Mouse (Mus musculus) liver, embryonic 16.5 days (tissue): ENCODE measurements around the gene Hdac10. TPM values are rescaled to one million over a fixed set of nuclear protein-coding genes. Genes with fewer than 3 reads are reported as not detected.

Source experiments
- ATAC-seq: fragments of 200-750 bp; cut with Nextera tagmentation; 2 replicates; pipeline ENCODE4 v1.8.0; 2017; ENCODE audit warnings: low read depth, mild to moderate bottlenecking, moderate number of reproducible peaks, moderate library complexity
- H3K27ac ChIP-seq: fragments of 300-500 bp; sonication (generic); 2 replicates; pipeline ENCODE4 v1.5.1; 2014; ENCODE audit warnings: mild to moderate bottlenecking, low read length
- H3K27me3 ChIP-seq: fragments of 300-500 bp; sonication (generic); 2 replicates; pipeline ENCODE4 v1.6.1; 2014; ENCODE audit warnings: low read depth, low read length, mixed read lengths; ENCODE audit not compliant: control insufficient read depth, insufficient read depth
- H3K36me3 ChIP-seq: fragments of 300-500 bp; sonication (generic); 2 replicates; pipeline ENCODE4 v1.6.1; 2014; ENCODE audit warnings: mild to moderate bottlenecking; ENCODE audit not compliant: control insufficient read depth, insufficient read depth
- H3K4me1 ChIP-seq: fragments of 300-500 bp; sonication (generic); 2 replicates; pipeline ENCODE4 v1.6.1; 2014; ENCODE audit warnings: low read depth, low read length, mixed read lengths; ENCODE audit not compliant: control insufficient read depth
- H3K4me2 ChIP-seq: fragments of 300-500 bp; sonication (generic); 2 replicates; pipeline ENCODE4 v1.6.1; 2014; ENCODE audit warnings: low read depth, low read length, mixed read lengths
- H3K4me3 ChIP-seq: fragments of 300-500 bp; sonication (generic); 2 replicates; pipeline ENCODE4 v1.5.1; 2014; ENCODE audit warnings: low read depth, mild to moderate bottlenecking, low read length
- H3K9ac ChIP-seq: fragments of 300-500 bp; sonication (generic); 2 replicates; pipeline ENCODE4 v1.6.1; 2014; ENCODE audit warnings: low read depth, low read length
- H3K9me3 ChIP-seq: fragments of 300-500 bp; sonication (generic); replicated peaks from 2 replicates; pipeline ENCODE4 v1.6.1; 2016; ENCODE audit warnings: low read length; ENCODE audit not compliant: control insufficient read depth
- WGBS: fragments of 180-500 bp; shearing (Covaris S2); extraction: QIAGEN DNeasy Blood & Tissue Kit; methylation state at CpG from one replicate; pipeline ENCODE4 v1.1.7; 2014; ENCODE audit not compliant: insufficient replicate concordance; 5-methylcytosine and 5-hydroxymethylcytosine counted together
- polyA plus RNA-seq: library from polyadenylated mRNA; unstranded; fragments of >200 nt; fragmentation: Nextera tagmentation; extraction: Ambion mirVana; gene quantifications from 2 replicates; pipeline ENCODE4 v1.2.1, GENCODE M21; 2015

The Hdac10 gene
- polyA plus RNA-seq, 1 experiment from 2014 or later = 9.7 TPM

DNA sequence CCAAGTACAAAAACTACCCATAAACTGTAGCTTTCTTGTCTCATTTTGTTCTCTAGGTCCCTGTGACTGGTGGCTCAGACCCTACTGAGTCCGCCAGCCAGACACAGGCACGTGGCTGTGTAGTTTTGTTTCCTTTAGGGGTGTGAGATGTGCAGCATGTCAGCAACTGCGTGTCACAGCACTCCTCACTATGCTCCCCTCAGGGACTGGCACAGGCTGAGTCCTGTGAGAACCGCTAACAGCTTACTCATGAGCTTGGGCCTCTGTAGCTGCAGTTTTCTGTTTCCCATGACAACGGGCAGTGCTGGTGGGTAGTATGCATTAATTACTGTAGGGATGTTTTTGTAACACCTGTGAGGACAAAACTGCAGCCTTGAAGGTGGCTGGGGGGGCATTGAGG, 36.3 kb downstream of the Hdac10 start:
- no peak for ATAC-seq
- peaks cover 23% of the 10 kb centered on the region for H3K36me3 ChIP-seq
- H3K27me3 ChIP-seq = no peaks in the 10 kb centered on the region
- H3K4me2 ChIP-seq = no peak overlapping the region
- no peak overlapping the region for H3K9ac ChIP-seq
- H3K27ac ChIP-seq = no peak overlapping the region
- peaks cover 19% of the 10 kb centered on the region for H3K4me1 ChIP-seq
- H3K4me3 ChIP-seq = no peak overlapping the region
- H3K9me3 ChIP-seq = no peaks in the 10 kb centered on the region
- 75% methylated on average over 5 of the region's 5 CpGs for WGBS

DNA sequence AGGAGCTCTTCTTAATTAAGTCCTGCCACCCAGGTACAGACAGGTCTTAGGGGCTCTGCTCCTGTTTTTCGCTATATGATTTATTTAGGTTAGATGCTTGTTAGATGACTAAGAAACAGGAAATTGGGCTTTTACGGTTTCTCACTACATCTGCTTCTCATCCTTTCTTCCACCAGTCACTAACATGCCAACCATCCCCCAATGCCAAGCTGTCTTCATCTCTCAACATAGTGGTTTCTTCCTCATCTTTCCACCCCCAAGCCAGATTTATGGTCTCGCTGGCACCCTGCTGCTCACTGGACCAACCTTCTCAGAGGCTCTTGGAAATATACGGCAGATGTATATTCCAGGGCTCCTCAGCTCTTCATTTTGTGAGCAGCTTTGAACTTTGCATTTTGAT, 37.8 kb downstream of the Hdac10 start:
- no peak for ATAC-seq
- Histone ChIP-seq H3K4me3 (no peak overlapping the region), H3K4me2 (0 out of 2 replicates have a peak overlapping the region, but pooled peaks have one; percentile 94), H3K4me1 (peaks cover 19% of the 10 kb centered on the region), H3K27me3 (no peaks in the 10 kb centered on the region), H3K9ac (no peak overlapping the region), H3K9me3 (no peaks in the 10 kb centered on the region), H3K27ac (no peak overlapping the region), H3K36me3 (peaks cover 12% of the 10 kb centered on the region)
- 80% methylated on average over 4 of the region's 4 CpGs for WGBS

DNA sequence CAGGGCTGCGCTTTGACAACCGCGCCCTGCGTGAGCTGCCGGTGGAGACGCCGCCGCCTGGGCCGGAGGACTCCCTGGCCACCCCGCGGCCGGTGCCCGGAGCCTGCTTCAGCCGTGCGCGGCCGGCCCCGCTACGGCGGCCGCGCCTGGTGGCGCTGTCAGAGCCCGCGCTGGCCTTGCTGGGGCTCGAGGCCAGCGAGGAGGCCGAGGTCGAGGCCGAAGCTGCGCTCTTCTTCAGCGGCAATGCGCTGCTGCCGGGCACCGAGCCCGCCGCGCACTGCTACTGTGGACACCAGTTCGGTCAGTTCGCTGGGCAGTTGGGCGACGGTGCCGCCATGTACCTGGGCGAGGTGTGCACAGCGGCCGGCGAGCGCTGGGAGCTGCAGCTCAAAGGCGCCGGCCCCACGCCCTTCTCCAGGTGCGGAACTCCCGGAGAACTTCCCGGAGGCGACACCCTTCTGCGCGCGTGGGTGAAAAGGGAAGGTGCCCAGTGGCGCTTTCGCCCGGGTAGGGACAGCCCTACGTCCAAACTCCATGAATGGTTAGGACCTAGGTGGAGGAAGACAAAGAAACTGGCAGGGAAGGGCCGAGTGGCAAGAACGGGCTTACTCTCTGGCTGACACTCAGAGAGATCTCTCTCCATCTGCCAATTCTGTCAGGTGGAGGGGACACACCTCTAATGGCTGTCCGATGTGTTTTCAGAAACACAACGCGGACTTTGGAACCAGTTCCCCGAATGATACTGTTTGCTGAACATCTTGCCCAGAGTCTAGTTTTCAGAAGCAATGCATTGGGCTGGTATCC, 39.0 kb downstream of the Hdac10 start:
- no peaks in the 10 kb centered on the region for H3K9me3 ChIP-seq
- peak overlapping the region; percentile 95 for H3K9ac ChIP-seq
- H3K36me3 ChIP-seq = peaks cover 5% of the 10 kb centered on the region
- H3K4me3 ChIP-seq = peak overlapping the region; percentile 90
- H3K4me2 ChIP-seq = peak overlapping the region; percentile 94
- WGBS = 1% methylated on average over 68 of the region's 68 CpGs
- H3K27me3 ChIP-seq = no peaks in the 10 kb centered on the region
- H3K27ac ChIP-seq = peak overlapping the region; percentile 86
- peaks cover 19% of the 10 kb centered on the region for H3K4me1 ChIP-seq
- ATAC-seq = peak; percentile 62

DNA sequence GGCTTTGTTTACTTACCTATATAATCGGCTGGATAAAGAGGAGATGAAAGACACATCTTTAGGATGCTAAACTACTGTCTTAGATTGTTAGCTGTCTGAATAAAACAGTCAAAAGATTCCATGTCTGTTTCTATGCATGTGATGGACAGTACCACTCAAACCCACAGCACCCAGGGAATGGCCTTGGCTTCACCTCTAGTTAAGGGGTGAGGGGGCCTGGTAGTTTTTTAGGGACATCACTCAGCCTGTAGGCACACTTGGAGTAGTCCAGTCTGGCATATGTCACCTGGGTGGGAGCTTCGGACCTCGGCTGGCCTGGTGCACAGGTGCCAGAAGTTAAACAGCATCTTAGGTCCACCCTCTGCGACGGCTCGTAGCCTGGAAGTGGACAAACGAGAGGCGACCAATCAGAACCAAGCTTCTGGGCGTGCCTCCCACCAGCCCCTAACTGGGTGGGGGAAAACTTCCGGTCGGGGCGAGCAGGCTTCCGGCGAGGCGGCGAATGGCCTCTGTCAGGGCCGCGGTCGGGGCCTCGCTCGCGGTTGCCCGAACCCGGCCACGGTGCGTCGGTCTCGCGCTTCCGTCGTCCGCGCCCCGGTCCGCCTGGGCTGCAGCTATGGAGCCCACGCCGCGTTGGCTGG, 39.8 kb downstream of the Hdac10 start, which contains the start of gene Selenoo:
Gene Selenoo (plus strand): TSS at position 478 of the 641 bp plus-strand sequence.
- WGBS = 2% methylated on average over 38 of the region's 38 CpGs
- Histone ChIP-seq H3K4me2 (peak within 1 kb of the TSS; percentile 94), H3K9me3 (no peaks in the 10 kb centered on the region), H3K4me1 (peaks cover 19% of the 10 kb centered on the region), H3K4me3 (peak within 1 kb of the TSS; percentile 90), H3K9ac (peak within 1 kb of the TSS; percentile 95), H3K27ac (peak within 1 kb of the TSS; percentile 86), H3K27me3 (no peaks in the 10 kb centered on the region), H3K36me3 (peaks cover 4% of the 10 kb centered on the region; the same call in 1 of the 2 replicates)
- ATAC-seq = peak; percentile 92

DNA sequence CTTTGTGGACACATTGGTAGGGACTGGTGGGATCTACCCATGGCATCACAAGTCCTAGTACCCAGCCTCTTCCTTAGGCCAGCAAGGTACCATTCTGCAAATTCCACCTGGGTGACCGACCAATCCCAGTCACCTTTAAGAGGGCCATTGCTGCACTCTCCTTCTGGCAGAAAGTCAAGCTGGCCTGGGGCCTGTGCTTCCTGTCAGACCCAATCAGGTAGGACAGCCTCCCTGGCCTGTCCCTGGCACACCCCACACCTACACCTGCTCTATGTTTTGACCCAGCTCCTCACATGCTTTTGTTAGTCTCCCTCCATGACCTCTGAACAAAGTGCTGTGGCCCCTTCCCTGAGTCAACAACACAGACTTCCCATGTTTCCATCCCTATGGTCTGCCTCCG, 43.7 kb downstream of the Hdac10 start:
- Histone ChIP-seq H3K4me3 (no peak overlapping the region), H3K27me3 (no peaks in the 10 kb centered on the region), H3K4me2 (no peak overlapping the region), H3K9ac (no peak overlapping the region), H3K36me3 (peaks cover 4% of the 10 kb centered on the region; the same call in 1 of the 2 replicates), H3K27ac (no peak overlapping the region), H3K4me1 (peaks cover 9% of the 10 kb centered on the region), H3K9me3 (no peaks in the 10 kb centered on the region)
- no peak for ATAC-seq
- 75% methylated on average over 2 of the region's 2 CpGs for WGBS

DNA sequence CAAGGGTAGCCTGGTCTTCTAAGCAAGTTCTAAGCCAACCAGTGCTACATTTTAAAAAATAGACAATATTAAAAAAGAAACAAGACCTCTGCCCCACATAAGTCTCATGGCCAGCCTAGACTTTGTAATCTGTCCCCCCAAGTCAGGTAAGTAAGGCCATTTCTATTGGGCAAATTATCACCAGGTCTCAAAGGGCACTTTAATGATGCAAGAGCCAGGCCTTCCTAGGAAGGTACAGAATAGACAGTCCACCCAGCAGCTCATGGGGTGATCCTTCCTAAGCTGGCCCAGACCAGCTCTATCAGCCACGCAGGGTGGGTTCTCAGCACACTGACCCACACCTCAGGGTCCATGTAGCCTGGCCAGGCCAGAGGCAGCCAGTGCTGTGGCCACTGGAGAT, 44.6 kb downstream of the Hdac10 start:
- Histone ChIP-seq H3K4me3 (no peak overlapping the region), H3K27ac (no peak overlapping the region), H3K9ac (no peak overlapping the region), H3K27me3 (no peaks in the 10 kb centered on the region), H3K4me2 (no peak overlapping the region), H3K36me3 (peaks cover 4% of the 10 kb centered on the region; the same call in 1 of the 2 replicates), H3K4me1 (peaks cover 6% of the 10 kb centered on the region), H3K9me3 (no peaks in the 10 kb centered on the region)
- 71% methylated on average over 1 of the region's 1 CpGs for WGBS
- ATAC-seq = peak; percentile 26; the same call in 1 of the 2 replicates

DNA sequence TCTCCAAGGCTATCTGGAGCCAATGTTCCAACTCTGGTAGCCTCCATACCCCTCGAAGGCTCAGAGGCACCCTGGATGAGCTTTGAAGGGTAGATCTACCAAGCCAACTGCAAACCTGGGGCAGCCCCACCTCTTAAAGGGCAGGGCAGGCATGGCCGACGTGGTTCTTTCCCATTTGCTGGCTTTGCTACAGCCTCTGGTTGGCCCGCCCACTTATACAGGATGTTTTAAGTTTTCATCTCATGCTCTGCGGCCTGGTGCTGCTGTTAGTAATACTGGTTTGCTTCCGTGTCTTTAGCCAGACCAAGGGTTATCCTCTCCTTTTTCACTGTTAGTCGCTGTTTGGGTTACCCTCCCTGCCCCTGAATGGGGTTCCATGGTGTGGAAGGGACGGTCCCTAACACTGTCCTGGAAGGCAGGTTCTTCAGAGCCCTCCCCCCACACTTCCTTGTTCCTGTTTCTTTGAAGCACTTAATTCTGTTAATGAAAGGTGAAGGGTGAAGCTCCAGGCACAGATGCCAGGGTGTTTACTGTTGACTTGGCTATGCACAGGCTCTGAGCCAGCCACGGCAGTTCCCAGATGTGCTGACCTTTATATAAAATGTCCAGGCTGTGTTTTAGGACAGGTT, 50.2 kb downstream of the Hdac10 start:
- Histone ChIP-seq H3K27ac (no peak overlapping the region), H3K36me3 (peaks cover 4% of the 10 kb centered on the region; the same call in 1 of the 2 replicates), H3K4me1 (peaks cover 24% of the 10 kb centered on the region), H3K9me3 (no peaks in the 10 kb centered on the region), H3K4me3 (peak overlapping the region; percentile 45), H3K9ac (peak overlapping the region; percentile 40), H3K4me2 (peak overlapping the region; percentile 95), H3K27me3 (no peaks in the 10 kb centered on the region)
- 20% methylated on average over 9 of the region's 9 CpGs for WGBS
- ATAC-seq = peak; percentile 39; the same call in 1 of the 2 replicates

DNA sequence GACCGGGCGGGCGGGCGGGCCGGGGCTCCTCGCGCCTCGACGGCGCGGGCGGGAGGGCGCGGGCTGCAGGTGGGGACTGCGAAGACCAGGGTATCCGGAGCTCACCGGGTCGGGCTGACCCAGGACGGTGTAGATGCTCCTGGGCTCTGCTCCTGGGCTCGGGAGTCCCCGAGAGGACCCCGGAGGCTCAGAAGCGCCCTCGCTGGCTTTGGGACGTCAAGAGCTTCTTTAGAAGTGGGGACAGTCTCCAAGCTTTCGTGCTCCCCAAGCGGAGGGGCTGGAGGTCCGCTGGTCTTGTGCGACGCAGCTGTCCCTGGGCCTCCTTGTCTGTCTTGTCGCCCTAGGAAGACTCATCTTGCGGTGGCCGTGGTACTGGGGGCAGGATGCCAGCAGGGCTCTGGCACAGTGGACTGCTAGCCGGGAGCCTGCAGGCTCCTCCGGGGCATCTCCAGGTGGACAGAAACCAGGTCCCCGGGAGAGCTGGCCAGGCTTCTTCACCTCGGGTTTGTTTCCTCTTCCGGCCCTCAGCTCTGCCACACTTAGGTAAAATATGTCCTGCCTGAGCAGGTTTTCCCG, 52.3 kb downstream of the Hdac10 start:
- WGBS = under 1% methylated on average over 33 of the region's 39 CpGs
- H3K36me3 ChIP-seq = no peaks in the 10 kb centered on the region
- no peaks in the 10 kb centered on the region for H3K9me3 ChIP-seq
- peaks cover 24% of the 10 kb centered on the region for H3K4me1 ChIP-seq
- peak overlapping the region; percentile 10 for H3K27ac ChIP-seq
- H3K9ac ChIP-seq = peak overlapping the region; percentile 79
- H3K4me3 ChIP-seq = peak overlapping the region; percentile 81
- peak overlapping the region; percentile 95 for H3K4me2 ChIP-seq
- no peaks in the 10 kb centered on the region; the same call in 1 of the 2 replicates for H3K27me3 ChIP-seq
- ATAC-seq = peak; percentile 14
